14 mouse cellular contexts compared by ENCODE assay signal in genomic region chr12:54004606-54005005, GRCm38 (mm10).
DNase-seq lines count a peak whose midpoint lies in the region.
"Had no signal": no experiment of that assay in that cellular context is flagged by ENCODE, and none has a peak within 500 bp of the region (broad histone marks: within the 10 kb centered on the region; RNA-seq: fewer than 3 reads in every experiment).

No protein-coding gene starts in this region.

- peak; percentile 17 for DNase-seq in embryo, embryonic 10.5 days (ENCODE audit: low spot score)
- DNase-seq in embryo, embryonic 10 days (ENCODE audit: low spot score): no peak
- peak; percentile 37 for DNase-seq in NIH3T3 (ENCODE audit: low read depth)
- peak; percentile 58 for DNase-seq in adrenal gland, adult 2 months
- DNase-seq in adrenal gland, postnatal 25 days: peak; percentile 13
- DNase-seq in kidney, adult 18-20 months: no peak
- DNase-seq in layer of hippocampus, postnatal 14 days (ENCODE audit: low spot score in 2 of 2): no peak
- no peak for DNase-seq in spleen, postnatal 10 days (ENCODE audit: low spot score in 2 of 2)
- DNase-seq: cerebellum, adult 8-10 months; cerebellum, postnatal 25 days; gastrocnemius, postnatal 10 days; heart, adult 2 months; heart, postnatal 36 days; kidney, adult 11 months had no signal

Comparison
In these comparisons a context has a peak if more than half of its experiments do, and no peak if none do; other contexts are left out.
1. DNase-seq: peak in embryo, embryonic 10.5 days (single experiment), NIH3T3 (single experiment), adrenal gland, adult 2 months (single experiment) and adrenal gland, postnatal 25 days (single experiment); none in embryo, embryonic 10 days (single experiment), kidney, adult 18-20 months (single experiment), layer of hippocampus, postnatal 14 days (0 of 2) and spleen, postnatal 10 days (0 of 2).